8 mouse cellular contexts compared by ENCODE assay signal in the genomic region with DNA sequence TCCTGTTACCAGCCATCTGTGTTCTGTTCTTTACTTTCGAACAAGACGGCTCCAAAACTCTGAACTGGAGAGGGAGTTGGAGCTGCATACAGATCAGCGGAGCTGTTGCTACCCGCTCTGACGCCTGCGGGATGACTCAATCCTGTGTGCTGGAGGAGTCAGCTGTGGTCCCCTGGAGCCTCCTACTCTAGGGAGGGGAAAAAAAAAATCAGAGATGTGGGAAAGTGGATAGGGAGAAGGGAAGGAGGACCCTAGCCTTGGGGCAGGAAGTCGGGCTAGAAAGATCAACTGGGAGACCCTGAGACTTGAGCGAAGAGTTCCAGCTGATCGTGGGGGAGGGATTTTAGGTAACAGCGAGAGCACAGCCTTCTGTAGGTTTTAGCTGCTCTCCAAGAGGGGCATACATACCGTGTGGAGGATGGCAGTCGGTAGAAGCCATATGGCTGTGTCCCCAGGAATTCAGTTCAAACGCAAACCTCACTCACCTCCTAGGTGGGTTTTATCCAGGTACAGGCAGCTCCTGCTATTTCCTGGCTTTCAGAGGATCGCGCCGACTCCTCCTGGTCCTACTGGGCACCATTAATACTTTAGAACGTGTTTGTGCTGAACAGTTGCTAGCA. TPM values are rescaled to one million over a fixed set of nuclear protein-coding genes. Genes with fewer than 3 reads are reported as not detected.
DNase-seq lines count a peak whose midpoint lies in the region; ATAC-seq lines count a peak whose summit lies in the region.

No protein-coding gene starts in this region.

- no peak; the same call in 1 of the 2 replicates for ATAC-seq in intestine, embryonic 14.5 days (replicated peaks; ENCODE audit: low FRiP score, low TSS enrichment, low read depth)
- ATAC-seq in liver, embryonic 11.5 days (replicated peaks; ENCODE audit: low FRiP score), result no peak
- no peak for ATAC-seq in neural tube, embryonic 12.5 days (ENCODE audit: low FRiP score, low read depth)
- ATAC-seq in megakaryocyte-erythroid progenitor cell, adult 5-6 weeks (replicated peaks; ENCODE audit: low FRiP score, low TSS enrichment, poor library complexity, severe bottlenecking), result no peak

- peak overlapping the region; percentile 2; the same call in 1 of the 2 replicates for H3K27ac ChIP-seq in intestine, embryonic 14.5 days (ENCODE audit: low read depth)
- H3K27ac ChIP-seq in liver, embryonic 11.5 days (ENCODE audit: low read depth, low read length), result no peak overlapping the region
- no peak overlapping the region for H3K27ac ChIP-seq in neural tube, embryonic 12.5 days

- H3K9me3 ChIP-seq in intestine, embryonic 14.5 days (ENCODE audit: control insufficient read depth, low read length), result no peaks in the 10 kb centered on the region
- H3K9me3 ChIP-seq in liver, embryonic 11.5 days (ENCODE audit: control insufficient read depth, low read length), result no peaks in the 10 kb centered on the region
- no peaks in the 10 kb centered on the region for H3K9me3 ChIP-seq in neural tube, embryonic 12.5 days

- DNase-seq in gastrocnemius, postnatal 10 days, result peak; percentile 28
- DNase-seq in gastrocnemius, adult 8-10 months (ENCODE audit: low spot score in 2 of 2), result no peak
- peak; percentile 61 to 65 for DNase-seq in cerebellum, postnatal 10 days
- DNase-seq in frontal cortex, postnatal 25 days (ENCODE audit: low spot score in 2 of 2), result peak; percentile 29 to 57
- peak; percentile 71 for DNase-seq in intestine, embryonic 14.5 days (ENCODE audit: low spot score)
- peak; percentile 52 for DNase-seq in liver, embryonic 11.5 days (ENCODE audit: low spot score)

- peak overlapping the region; percentile 31 for H3K4me3 ChIP-seq in intestine, embryonic 14.5 days (ENCODE audit: low read depth, low read length)
- peak overlapping the region; percentile 41 for H3K4me3 ChIP-seq in liver, embryonic 11.5 days (ENCODE audit: low read depth, low read length)
- peak overlapping the region; percentile 29 for H3K4me3 ChIP-seq in neural tube, embryonic 12.5 days

- 0 out of 2 replicates have a peak, but pooled peaks cover 3% of the 10 kb centered on the region for H3K27me3 ChIP-seq in intestine, embryonic 14.5 days (replicated peaks; ENCODE audit: control insufficient read depth, insufficient read depth, low read length)
- no peaks in the 10 kb centered on the region; the same call in 1 of the 2 replicates for H3K27me3 ChIP-seq in liver, embryonic 11.5 days (replicated peaks; ENCODE audit: control insufficient read depth, insufficient read depth, low read length)
- H3K27me3 ChIP-seq in neural tube, embryonic 12.5 days (replicated peaks), result no peaks in the 10 kb centered on the region

- peak overlapping the region; percentile 77 for H3K4me2 ChIP-seq in intestine, embryonic 14.5 days (ENCODE audit: low read length)
- peak overlapping the region; percentile 93 for H3K4me2 ChIP-seq in liver, embryonic 11.5 days
- H3K4me2 ChIP-seq in neural tube, embryonic 12.5 days (replicated peaks), result peak overlapping the region; percentile 78

- H3K4me1 ChIP-seq in intestine, embryonic 14.5 days (replicated peaks; ENCODE audit: control insufficient read depth, insufficient read depth, low read length), result peaks cover 12% of the 10 kb centered on the region
- H3K4me1 ChIP-seq in liver, embryonic 11.5 days (replicated peaks; ENCODE audit: control insufficient read depth, insufficient read depth, low read length), result peaks cover 31% of the 10 kb centered on the region
- H3K4me1 ChIP-seq in neural tube, embryonic 12.5 days, result peaks cover 19% of the 10 kb centered on the region

- no peaks in the 10 kb centered on the region for H3K36me3 ChIP-seq in intestine, embryonic 14.5 days (ENCODE audit: control insufficient read depth, insufficient read depth, low read length)
- H3K36me3 ChIP-seq in liver, embryonic 11.5 days (ENCODE audit: control insufficient read depth, insufficient read depth, low read length), result no peaks in the 10 kb centered on the region
- H3K36me3 ChIP-seq in neural tube, embryonic 12.5 days, result no peaks in the 10 kb centered on the region

- peak overlapping the region; percentile 27 for H3K9ac ChIP-seq in intestine, embryonic 14.5 days (ENCODE audit: low read length)
- H3K9ac ChIP-seq in liver, embryonic 11.5 days (ENCODE audit: low read depth, low read length), result peak overlapping the region; percentile 48
- 0 out of 2 replicates have a peak overlapping the region, but pooled peaks have one; percentile 26 for H3K9ac ChIP-seq in neural tube, embryonic 12.5 days

- WGBS in intestine, embryonic 14.5 days, result 1% methylated on average over 17 of the region's 17 CpGs
- 3% methylated on average over 17 of the region's 17 CpGs for WGBS in liver, embryonic 11.5 days
- 1% methylated on average over 17 of the region's 17 CpGs for WGBS in neural tube, embryonic 12.5 days

RNA-seq across cellular contexts. Expression of gene Taok1, which starts 16.9 kb away (rescaled TPM):
- total RNA-seq in gastrocnemius, postnatal 10 days (2021), result 10 to 100 TPM; 39.7 to 43.7 TPM
- total RNA-seq in gastrocnemius, adult 8-10 months (2022), result 10 to 100 TPM; 37.9 to 48.6 (median 40.6) TPM
- 19.7 TPM in 2 replicates for polyA plus RNA-seq in intestine, embryonic 14.5 days (2014; fragmentation: Nextera tagmentation; extraction: Ambion mirVana)
- 9.6 and 9.9 TPM in 2 replicates for polyA plus RNA-seq in liver, embryonic 11.5 days (2014; fragmentation: Nextera tagmentation; extraction: Ambion mirVana)
- 18.5 and 19.8 TPM in 2 replicates for polyA plus RNA-seq in neural tube, embryonic 12.5 days (2016; fragmentation: Nextera tagmentation; extraction: Ambion mirVana)
- 15.4 and 20.3 TPM in 2 replicates for total RNA-seq in megakaryocyte-erythroid progenitor cell, adult 5-6 weeks (2014; fragmentation: Nextera tagmentation)
- 28.9 and 39.6 TPM in 2 replicates for total RNA-seq in megakaryocyte-erythroid progenitor cell, adult 5-6 weeks (2017)

Comparison
In these comparisons a context has a peak if more than half of its experiments do, and no peak if none do; other contexts are left out.
1. DNase-seq: peak in gastrocnemius, postnatal 10 days (single experiment), cerebellum, postnatal 10 days (2 of 2), frontal cortex, postnatal 25 days (2 of 2), intestine, embryonic 14.5 days (single experiment) and liver, embryonic 11.5 days (single experiment); none in gastrocnemius, adult 8-10 months (0 of 2).
2. Peak in every context shown above with its lines, with median percentiles within 50 percentile points of each other: H3K4me2 ChIP-seq, H3K4me3 ChIP-seq and H3K9ac ChIP-seq.